Mouse (Mus musculus) intestine, embryonic 14.5 days (tissue): Measurements from ENCODE around the gene Luzp1. TPM values are rescaled to one million over a fixed set of nuclear protein-coding genes. Genes with fewer than 3 reads are reported as not detected.

Source experiments
- ATAC-seq: fragments of 200-750 bp; cut with Nextera tagmentation; replicated peaks from 2 replicates; pipeline ENCODE4 v1.8.0; 2017; ENCODE audit warnings: low read depth, moderate number of reproducible peaks, moderate TSS enrichment, moderate library complexity; ENCODE audit not compliant: low FRiP score, low TSS enrichment
- DNase-seq: peaks from one replicate; pipeline ENCODE4 v3.0.0-alpha.2; 2018; ENCODE audit warnings: low spot score
- H3K27ac ChIP-seq: fragments of 300-500 bp; sonication (generic); 2 replicates; pipeline ENCODE4 v1.5.1; 2014; ENCODE audit warnings: low read depth, mild to moderate bottlenecking, control low read depth
- H3K27me3 ChIP-seq: fragments of 300-500 bp; sonication (generic); replicated peaks from 2 replicates; pipeline ENCODE4 v1.6.1; 2014; ENCODE audit warnings: low read length, control low read depth; ENCODE audit not compliant: control insufficient read depth, insufficient read depth
- H3K36me3 ChIP-seq: fragments of 300-500 bp; sonication (generic); 2 replicates; pipeline ENCODE4 v1.6.1; 2014; ENCODE audit warnings: low read length, control low read depth; ENCODE audit not compliant: control insufficient read depth, insufficient read depth
- H3K4me1 ChIP-seq: fragments of 300-500 bp; sonication (generic); replicated peaks from 2 replicates; pipeline ENCODE4 v1.6.1; 2014; ENCODE audit warnings: low read length, control low read depth, mixed read lengths; ENCODE audit not compliant: control insufficient read depth, insufficient read depth
- H3K4me2 ChIP-seq: fragments of 300-500 bp; sonication (generic); 2 replicates; pipeline ENCODE4 v1.6.1; 2014; ENCODE audit warnings: low read length
- H3K4me3 ChIP-seq: fragments of 300-500 bp; sonication (generic); 2 replicates; pipeline ENCODE4 v1.5.1; 2014; ENCODE audit warnings: low read depth, low read length, control low read depth, mixed read lengths
- H3K9ac ChIP-seq: fragments of 300-500 bp; sonication (generic); 2 replicates; pipeline ENCODE4 v1.6.1; 2014; ENCODE audit warnings: mild to moderate bottlenecking, low read length
- H3K9me3 ChIP-seq: fragments of 300-500 bp; sonication (generic); 2 replicates; pipeline ENCODE4 v1.6.1; 2016; ENCODE audit warnings: low read length, control low read depth; ENCODE audit not compliant: control insufficient read depth
- whole genome bisulfite sequencing: fragments of 180-500 bp; shearing (Covaris S2); extraction: QIAGEN DNeasy Blood & Tissue Kit; methylation state at CpG from one replicate; pipeline ENCODE4 v1.1.7; 2014; 5-methylcytosine and 5-hydroxymethylcytosine counted together
- polyA plus RNA-seq: library from polyadenylated mRNA; unstranded; fragments of >200 nt; fragmentation: Nextera tagmentation; extraction: Ambion mirVana; gene quantifications from 2 replicates; pipeline ENCODE4 v1.2.1, GENCODE M21; 2014

Gene Luzp1
- polyA plus RNA-seq, 1 experiment from 2014 or later = 112 TPM

DNA sequence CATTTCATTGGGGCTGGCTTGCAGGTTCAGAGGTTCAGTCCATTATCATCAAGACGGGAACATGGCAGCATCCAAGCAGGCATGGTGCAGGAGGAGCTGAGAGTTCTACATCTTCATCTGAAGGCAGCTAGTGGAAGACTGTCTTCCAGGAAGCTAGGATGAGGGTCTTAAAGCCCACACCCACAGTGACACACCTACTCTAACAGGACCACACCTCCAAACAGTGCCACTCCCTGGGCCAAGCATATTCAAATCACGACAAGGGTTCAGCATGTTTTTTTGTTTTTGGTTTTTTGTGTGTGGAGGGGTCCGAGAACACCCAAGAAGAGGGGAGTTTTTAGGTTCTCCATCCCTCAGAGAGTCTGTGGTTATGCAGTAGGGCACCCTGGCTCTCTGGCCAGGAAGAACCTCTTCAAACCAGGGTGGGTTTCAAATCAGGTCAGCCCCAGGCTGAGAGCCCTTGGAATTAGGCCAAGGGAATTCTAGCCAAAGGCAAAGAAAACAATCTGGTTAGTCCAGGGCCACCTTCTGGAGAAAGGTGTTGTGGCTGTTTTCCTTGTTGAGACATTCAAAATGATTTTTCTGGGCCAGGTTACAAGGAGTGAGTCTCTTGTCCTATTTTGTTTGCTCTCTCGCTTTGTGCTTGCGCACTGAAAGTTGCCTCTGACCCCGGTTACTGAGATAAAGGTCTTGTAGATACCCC lies 12.9 kb upstream of the Luzp1 start:
- Histone ChIP-seq H3K36me3 (no peaks in the 10 kb centered on the region), H3K4me2 (no peak overlapping the region), H3K27me3 (no peaks in the 10 kb centered on the region), H3K4me3 (no peak overlapping the region), H3K4me1 (peaks cover 3% of the 10 kb centered on the region; the same call in 1 of the 2 replicates), H3K27ac (no peak overlapping the region), H3K9ac (no peak overlapping the region), H3K9me3 (no peaks in the 10 kb centered on the region)
- no peak for ATAC-seq
- DNase-seq = no peak
- 90% methylated on average over 6 of the region's 6 CpGs for WGBS

DNA sequence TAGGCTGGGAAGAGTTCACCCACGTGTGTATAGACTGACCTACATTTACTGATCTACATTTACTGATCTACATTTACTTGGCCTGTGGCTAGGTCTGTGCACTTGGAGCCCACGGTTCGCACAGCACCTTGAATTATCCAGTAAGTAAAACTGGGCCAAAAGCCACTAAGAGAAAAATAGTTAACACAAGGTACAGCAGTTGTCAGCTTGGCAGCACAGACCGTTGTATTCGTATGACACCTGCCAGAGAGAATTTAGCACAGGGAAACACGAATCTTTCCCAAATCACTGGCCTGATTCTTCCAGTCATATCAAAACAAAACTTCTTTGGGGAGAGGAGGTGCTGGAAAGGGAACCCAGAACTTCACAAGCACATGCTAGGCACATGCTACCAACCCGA lies 11.3 kb upstream of the Luzp1 start:
- WGBS = 81% methylated on average over 7 of the region's 7 CpGs

DNA sequence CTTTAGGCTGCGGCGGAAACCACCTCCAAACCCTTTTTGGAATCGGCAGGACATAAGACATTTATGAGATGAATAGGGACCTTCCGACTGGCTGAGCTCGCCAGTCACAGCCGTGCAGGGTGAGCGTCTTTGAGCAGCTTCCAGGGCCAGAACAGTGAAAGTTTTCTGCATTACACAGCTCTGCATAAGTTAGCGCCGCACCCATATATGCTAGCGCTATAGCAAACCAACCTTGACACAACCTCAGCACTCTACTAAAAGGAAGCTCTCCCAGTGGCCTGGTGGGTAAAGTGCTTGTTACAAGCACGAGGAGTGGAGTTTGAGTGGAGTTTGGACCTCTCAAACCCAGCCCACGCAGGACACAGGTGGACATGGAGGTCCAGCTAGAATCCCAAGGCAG lies 10.4 kb upstream of the Luzp1 start:
- Histone ChIP-seq H3K36me3 (no peaks in the 10 kb centered on the region), H3K27ac (no peak overlapping the region), H3K9ac (no peak overlapping the region), H3K27me3 (0 out of 2 replicates have a peak, but pooled peaks cover 9% of the 10 kb centered on the region), H3K4me1 (peaks cover 12% of the 10 kb centered on the region; the same call in 1 of the 2 replicates), H3K4me3 (no peak overlapping the region), H3K9me3 (no peaks in the 10 kb centered on the region), H3K4me2 (no peak overlapping the region)
- ATAC-seq (no peak), DNase-seq (no peak)
- WGBS = 82% methylated on average over 12 of the region's 12 CpGs

More for the DNA sequence above, 11.3 kb upstream of the Luzp1 start:
- no peaks in the 10 kb centered on the region for H3K9me3 ChIP-seq
- no peaks in the 10 kb centered on the region for H3K36me3 ChIP-seq
- peaks cover 6% of the 10 kb centered on the region; the same call in 1 of the 2 replicates for H3K4me1 ChIP-seq
- H3K4me2 ChIP-seq = no peak overlapping the region
- no peak for DNase-seq
- ATAC-seq = no peak
- 0 out of 2 replicates have a peak, but pooled peaks cover under 1% of the 10 kb centered on the region for H3K27me3 ChIP-seq
- no peak overlapping the region for H3K4me3 ChIP-seq
- H3K27ac ChIP-seq = no peak overlapping the region
- H3K9ac ChIP-seq = no peak overlapping the region

DNA sequence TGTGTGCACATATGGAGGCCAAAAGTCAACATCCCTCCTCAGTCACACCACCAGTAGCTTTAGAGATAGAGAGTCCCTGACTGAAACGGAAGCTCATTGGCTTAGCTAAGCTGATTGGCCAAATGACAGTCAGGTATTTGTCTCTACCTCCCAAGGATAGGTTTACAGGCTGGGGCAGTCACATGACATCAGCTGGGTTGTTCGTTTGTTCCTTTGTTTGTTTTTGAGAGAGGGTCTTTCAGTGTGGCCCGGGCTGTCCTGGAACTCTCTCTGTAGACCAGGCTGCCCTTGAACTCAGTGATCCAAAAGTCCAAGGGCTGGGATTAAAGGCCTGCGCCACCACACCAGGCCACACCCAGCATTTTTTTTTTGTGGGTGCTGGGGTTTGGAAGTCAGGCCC lies 8.4 kb upstream of the Luzp1 start:
- 44% methylated on average over 4 of the region's 4 CpGs for WGBS
- Histone ChIP-seq H3K36me3 (no peaks in the 10 kb centered on the region), H3K9me3 (no peaks in the 10 kb centered on the region), H3K4me2 (no peak overlapping the region), H3K4me1 (peaks cover 16% of the 10 kb centered on the region), H3K27ac (no peak overlapping the region), H3K27me3 (0 out of 2 replicates have a peak, but pooled peaks cover 9% of the 10 kb centered on the region), H3K9ac (no peak overlapping the region), H3K4me3 (no peak overlapping the region)
- ATAC-seq (no peak), DNase-seq (peak; percentile 48)

DNA sequence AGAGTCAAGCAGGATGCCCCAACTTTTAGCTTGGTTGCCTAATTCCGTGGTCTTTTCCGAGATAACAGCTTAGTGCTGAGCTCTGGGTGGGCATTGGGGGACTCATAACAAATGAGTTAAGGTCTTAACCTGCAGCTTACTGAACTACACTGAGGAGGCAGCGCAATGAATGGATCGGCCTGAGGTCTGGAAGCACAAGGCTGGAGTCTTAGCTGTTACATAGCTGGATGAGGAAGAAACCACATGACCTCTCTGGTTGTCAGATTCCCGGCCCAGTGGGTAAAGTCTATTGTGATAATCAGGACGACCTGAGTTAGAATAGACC lies 7.8 kb upstream of the Luzp1 start:
- peak overlapping the region; percentile 67; the same call in 1 of the 2 replicates for H3K9ac ChIP-seq
- DNase-seq = no peak
- no peak overlapping the region for H3K27ac ChIP-seq
- H3K4me1 ChIP-seq = peaks cover 19% of the 10 kb centered on the region
- H3K4me2 ChIP-seq = peak overlapping the region; percentile 96
- no peaks in the 10 kb centered on the region for H3K36me3 ChIP-seq
- no peaks in the 10 kb centered on the region for H3K9me3 ChIP-seq
- WGBS = 20% methylated on average over 6 of the region's 6 CpGs
- peak overlapping the region; percentile 56 for H3K4me3 ChIP-seq
- H3K27me3 ChIP-seq = 0 out of 2 replicates have a peak, but pooled peaks cover 9% of the 10 kb centered on the region
- ATAC-seq = 0 out of 2 replicates have a peak, but pooled peaks have one; percentile 9

DNA sequence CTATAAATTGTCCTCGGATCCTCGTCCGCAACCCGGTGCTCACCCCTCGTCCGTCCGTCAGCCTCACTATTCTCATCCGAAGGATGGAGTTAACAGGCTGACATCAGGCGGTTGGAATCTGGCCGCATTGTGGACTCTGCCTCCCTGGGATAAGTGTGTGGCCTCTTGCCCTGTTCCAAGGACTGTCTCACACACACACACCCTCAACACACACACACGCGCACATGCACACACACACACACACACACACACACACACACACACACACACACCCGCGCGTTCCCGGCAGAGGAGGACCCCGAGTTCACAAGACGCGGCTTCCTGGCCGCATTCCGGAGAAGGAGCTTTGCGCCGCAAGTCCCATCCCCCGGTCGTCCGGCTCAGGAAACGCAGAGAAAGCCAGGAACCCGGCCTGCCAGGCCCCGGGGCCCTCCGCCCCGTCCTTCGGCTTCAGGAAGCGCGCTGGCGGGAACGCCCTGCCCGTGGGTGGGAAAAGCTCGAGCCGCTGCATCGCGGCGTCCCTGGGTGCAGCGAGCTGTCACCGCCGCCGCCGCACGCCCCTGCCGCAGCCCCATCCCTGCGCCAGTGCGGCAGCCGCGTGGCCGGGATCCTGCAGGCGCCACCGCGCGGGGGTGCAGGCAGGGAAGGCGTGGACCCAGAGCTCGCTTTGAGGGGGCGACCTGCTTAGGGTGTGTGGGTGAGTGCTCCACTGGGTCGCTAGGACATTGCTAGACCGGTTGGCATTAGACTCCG lies 7.3 kb upstream of the Luzp1 start, which contains the start of gene 6030445D17Rik:
Gene 6030445D17Rik (plus strand): TSS at position 165 of the 753 bp plus-strand sequence.
- ATAC-seq = peak; percentile 76
- H3K9ac ChIP-seq = peak within 1 kb of the TSS; percentile 67
- peak within 1 kb of the TSS; percentile 56 for H3K4me3 ChIP-seq
- peak within 1 kb of the TSS; percentile 64; the same call in 1 of the 2 replicates for H3K27ac ChIP-seq
- no peaks in the 10 kb centered on the region for H3K9me3 ChIP-seq
- peak within 1 kb of the TSS; percentile 96 for H3K4me2 ChIP-seq
- no peaks in the 10 kb centered on the region for H3K36me3 ChIP-seq
- H3K4me1 ChIP-seq = peaks cover 19% of the 10 kb centered on the region
- 0 out of 2 replicates have a peak, but pooled peaks cover 9% of the 10 kb centered on the region for H3K27me3 ChIP-seq
- DNase-seq = peak; percentile 84
- under 1% methylated on average over 63 of the region's 64 CpGs for WGBS

DNA sequence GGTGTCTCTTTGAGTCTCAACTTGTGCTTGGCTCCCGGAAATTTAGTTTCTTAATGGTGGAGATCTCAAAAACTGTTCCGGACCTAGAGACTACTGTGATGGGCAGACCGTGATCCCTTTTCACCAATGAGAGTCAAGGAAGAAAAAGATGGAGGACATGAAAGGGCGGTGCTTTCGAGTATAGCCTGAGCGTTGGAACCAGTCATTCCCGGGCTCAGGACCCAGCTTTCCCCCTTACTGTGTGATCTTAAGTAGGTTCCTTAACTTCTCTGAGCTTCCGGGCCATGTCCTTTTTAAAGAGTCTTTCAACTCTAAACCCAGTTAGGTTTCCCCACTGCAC lies 6.8 kb upstream of the Luzp1 start:
- Histone ChIP-seq H3K27me3 (0 out of 2 replicates have a peak, but pooled peaks cover 9% of the 10 kb centered on the region), H3K4me2 (peak overlapping the region; percentile 96), H3K4me3 (peak overlapping the region; percentile 56), H3K9me3 (no peaks in the 10 kb centered on the region), H3K4me1 (peaks cover 19% of the 10 kb centered on the region), H3K9ac (peak overlapping the region; percentile 67), H3K36me3 (no peaks in the 10 kb centered on the region), H3K27ac (peak overlapping the region; percentile 64; the same call in 1 of the 2 replicates)
- DNase-seq = no peak
- 4% methylated on average over 8 of the region's 8 CpGs for WGBS
- ATAC-seq = peak; percentile 59

DNA sequence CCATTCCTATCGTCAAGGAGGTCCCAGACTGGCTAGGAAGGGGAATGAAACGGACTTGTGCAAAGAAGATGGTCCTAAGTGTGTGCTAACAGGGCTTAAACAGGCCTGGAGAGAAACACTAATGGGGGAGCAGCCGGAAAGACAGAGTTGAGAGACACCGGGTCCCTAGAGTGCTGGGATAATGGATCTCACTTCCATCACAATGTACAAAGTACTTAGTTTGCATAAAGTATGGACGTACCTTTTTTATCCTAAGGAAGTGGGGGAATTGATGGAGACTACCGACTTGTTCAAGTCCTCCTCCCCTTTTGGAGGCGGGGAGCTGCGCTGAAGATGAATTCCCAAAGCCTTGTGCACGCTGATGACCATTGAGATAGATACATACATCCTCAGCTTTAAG lies 6.1 kb upstream of the Luzp1 start:
- H3K36me3 ChIP-seq = no peaks in the 10 kb centered on the region
- 0 out of 2 replicates have a peak, but pooled peaks cover 9% of the 10 kb centered on the region for H3K27me3 ChIP-seq
- no peak for DNase-seq
- peak overlapping the region; percentile 56 for H3K4me3 ChIP-seq
- H3K9ac ChIP-seq = no peak overlapping the region
- H3K9me3 ChIP-seq = no peaks in the 10 kb centered on the region
- H3K4me2 ChIP-seq = peak overlapping the region; percentile 96
- ATAC-seq = no peak
- no peak overlapping the region for H3K27ac ChIP-seq
- 29% methylated on average over 9 of the region's 9 CpGs for WGBS
- peaks cover 19% of the 10 kb centered on the region for H3K4me1 ChIP-seq
